23 mouse cellular contexts compared by ENCODE assay signal in the genomic region with DNA sequence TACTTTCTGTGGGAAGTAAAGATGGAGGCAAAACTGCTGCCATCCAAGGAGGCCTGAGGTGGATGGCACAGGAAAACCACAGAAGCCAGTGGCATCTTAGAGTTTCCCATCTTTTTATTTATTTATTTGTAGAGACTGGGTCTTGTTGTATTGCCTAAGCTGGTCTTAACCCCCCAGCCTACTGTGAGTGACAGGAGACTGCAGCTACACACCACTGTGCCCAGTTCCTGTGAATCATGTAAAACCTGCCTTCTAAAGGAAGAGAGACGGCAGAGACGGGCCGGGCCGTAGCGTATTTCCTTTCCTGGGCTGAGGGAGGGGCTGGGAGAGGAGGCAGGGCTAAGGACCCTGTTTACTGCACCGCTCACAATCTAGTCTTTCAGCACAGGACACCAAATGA.
"Had no signal": no experiment of that assay in that cellular context is flagged by ENCODE, and none has a peak within 500 bp of the region (broad histone marks: within the 10 kb centered on the region; RNA-seq: fewer than 3 reads in every experiment).

No protein-coding gene starts in this region.

- H3K4me2 ChIP-seq: limb, embryonic 13.5 days; liver, embryonic 13.5 days; lung, embryonic 14.5 days; neural tube, embryonic 12.5 days; neural tube, embryonic 15.5 days had no signal

- H3K27ac ChIP-seq: kidney, postnatal 0 days; layer of hippocampus, adult 2 months; limb, embryonic 10.5 days; limb, embryonic 13.5 days; liver, embryonic 13.5 days; midbrain, embryonic 10.5 days; neural tube, embryonic 12.5 days; neural tube, embryonic 15.5 days; stomach, postnatal 0 days had no signal

- H3K9me3 ChIP-seq: limb, embryonic 10.5 days; limb, embryonic 13.5 days; liver, embryonic 13.5 days; megakaryocyte, embryonic 14.5 days; midbrain, embryonic 10.5 days; neural tube, embryonic 12.5 days; neural tube, embryonic 15.5 days had no signal

- DNase-seq: kidney, adult 18-20 months; kidney, postnatal 25 days; layer of hippocampus, adult 9-11 months; liver; liver, embryonic 13.5 days; lung, embryonic 14.5 days; lung, postnatal 10 days; lung, postnatal 36 days; midbrain, embryonic 14.5 days; right cerebral cortex, adult 18-20 months; right cerebral cortex, postnatal 14 days; right cerebral cortex, postnatal 4 days; thymus, adult 2 months; thymus, postnatal 36 days had no signal

- H3K4me1 ChIP-seq: limb, embryonic 10.5 days; limb, embryonic 13.5 days; liver, embryonic 13.5 days; neural tube, embryonic 12.5 days; neural tube, embryonic 15.5 days had no signal

- H3K4me3 ChIP-seq: layer of hippocampus, adult 2 months; limb, embryonic 10.5 days; limb, embryonic 13.5 days; liver, embryonic 13.5 days; megakaryocyte, embryonic 14.5 days; midbrain, embryonic 10.5 days; neural tube, embryonic 12.5 days; neural tube, embryonic 15.5 days had no signal

- H3K27me3 ChIP-seq: limb, embryonic 13.5 days; liver, embryonic 13.5 days; megakaryocyte, embryonic 14.5 days; neural tube, embryonic 12.5 days; neural tube, embryonic 15.5 days had no signal

- H3K9ac ChIP-seq: limb, embryonic 13.5 days; liver, embryonic 13.5 days; lung, embryonic 14.5 days; neural tube, embryonic 12.5 days; neural tube, embryonic 15.5 days had no signal
